Mouse (Mus musculus) heart, postnatal 14 days (tissue): Measurements from ENCODE around the gene Tmem106a. TPM values are rescaled to one million over a fixed set of nuclear protein-coding genes. Genes with fewer than 3 reads are reported as not detected.
"Not testable (repeated sequence)": the region's sequence is repeated elsewhere in the genome, so short reads cannot be mapped to it uniquely, and the experiment has no call there.

ENCODE experiments used
- DNase-seq, 2 experiments: peaks; one replicate each; pipeline ENCODE4 v3.0.0; 2021 to 2022
- intact Hi-C: fragments of 180-260 bp; cut with DNase I; formaldehyde crosslinking; loops from one replicate; pipeline ENCODE4 v1.15.1; 2025
- total RNA-seq, 2 experiments: library from RNA; stranded (reverse); gene quantifications; 2 replicates each; pipeline ENCODE4 v1.2.3; 2021

Gene Tmem106a
- total RNA-seq, 2 experiments from 2014 or later, result 3.0 to 3.2 TPM

GRCm38 (mm10) chr11:101589989-101590624, 8.1 kb downstream of the Tmem106a start:
- DNase-seq, result no peak
- intact Hi-C loops, result no loop called here

GRCm38 (mm10) chr11:101599156-101599555, 17.1 kb downstream of the Tmem106a start, which contains the start of gene Gm11634:
TSS of gene Gm11634 (minus strand) at chr11:101599256.
- no peak for DNase-seq
- intact Hi-C loops, result no loop called here

DNA sequence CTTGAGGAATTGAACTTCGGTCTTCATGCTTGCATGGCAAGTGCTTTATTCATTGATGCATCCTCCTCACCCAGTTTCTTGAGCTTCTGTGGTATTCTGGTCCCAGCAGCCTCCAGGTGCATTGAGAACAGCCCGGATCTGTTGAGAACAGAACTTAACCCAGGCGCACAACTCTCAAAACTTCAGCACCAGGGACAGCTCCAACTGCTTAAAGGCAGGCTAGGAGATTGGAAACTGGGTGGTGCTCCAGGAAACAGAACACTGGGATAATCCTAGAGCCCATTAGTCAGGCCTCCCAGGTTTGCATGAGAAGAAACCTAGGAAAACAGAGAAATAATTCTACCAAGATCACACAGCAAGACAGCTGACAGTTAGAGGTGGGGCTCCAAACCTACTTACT, 20.4 kb downstream of the Tmem106a start:
- DNase-seq, result peak; percentile 68 to 84
- intact Hi-C loops, result no loop called here

- DNase-seq, result no peak
- intact Hi-C loops, result no loop called here
Measured at GRCm38 (mm10) chr11:101604116-101604515, 22.1 kb downstream of the Tmem106a start.

DNA sequence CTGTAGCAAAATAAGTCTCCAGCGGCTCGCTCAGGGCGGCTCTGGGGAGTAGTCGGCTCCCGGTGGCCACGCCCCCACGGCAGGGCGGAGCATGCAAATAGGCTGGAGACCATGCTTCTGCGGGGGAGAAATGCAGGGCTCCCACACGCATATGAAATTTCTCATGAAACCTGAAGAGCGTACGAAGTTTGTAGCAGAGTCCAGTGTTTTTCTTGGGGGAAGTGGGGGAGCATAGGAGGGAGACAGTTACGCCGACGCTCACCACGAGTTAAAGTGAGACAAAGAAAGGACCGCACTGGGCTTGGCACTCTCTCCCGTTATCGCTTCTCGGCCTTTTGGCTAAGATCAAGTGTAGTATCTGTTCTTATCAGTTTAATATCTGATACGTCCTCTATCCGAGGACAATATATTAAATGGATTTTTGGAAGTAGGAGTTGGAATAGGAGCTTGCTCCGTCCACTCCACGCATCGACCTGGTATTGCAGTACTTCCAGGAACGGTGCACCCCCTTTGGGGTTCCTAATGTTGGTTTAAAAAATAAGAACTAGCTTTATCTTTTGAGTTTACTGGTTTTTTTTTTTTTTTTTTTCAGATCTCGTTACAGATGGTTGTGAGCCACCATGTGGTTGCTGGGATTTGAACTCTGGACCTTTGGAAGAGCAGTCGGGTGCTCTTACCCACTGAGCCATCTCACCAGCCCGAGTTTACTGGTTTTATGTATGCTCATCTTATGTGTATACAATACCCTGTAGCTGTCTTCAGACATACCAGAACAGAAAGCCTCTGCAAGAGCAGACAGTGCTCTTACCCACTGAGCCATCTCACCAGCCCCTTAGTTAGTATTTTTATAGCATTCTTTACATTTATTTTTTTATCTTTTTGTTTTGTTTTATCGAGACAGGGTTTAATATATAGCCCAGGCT, 22.8 kb downstream of the Tmem106a start:
- intact Hi-C loops, result not testable (repeated sequence)

GRCm38 (mm10) chr11:101607134-101607533, 25.1 kb downstream of the Tmem106a start:
- intact Hi-C loops, DNase-seq: not testable (repeated sequence)

More for the DNA sequence above, 22.8 kb downstream of the Tmem106a start:
- DNase-seq, result peak; percentile 69 to 79

DNA sequence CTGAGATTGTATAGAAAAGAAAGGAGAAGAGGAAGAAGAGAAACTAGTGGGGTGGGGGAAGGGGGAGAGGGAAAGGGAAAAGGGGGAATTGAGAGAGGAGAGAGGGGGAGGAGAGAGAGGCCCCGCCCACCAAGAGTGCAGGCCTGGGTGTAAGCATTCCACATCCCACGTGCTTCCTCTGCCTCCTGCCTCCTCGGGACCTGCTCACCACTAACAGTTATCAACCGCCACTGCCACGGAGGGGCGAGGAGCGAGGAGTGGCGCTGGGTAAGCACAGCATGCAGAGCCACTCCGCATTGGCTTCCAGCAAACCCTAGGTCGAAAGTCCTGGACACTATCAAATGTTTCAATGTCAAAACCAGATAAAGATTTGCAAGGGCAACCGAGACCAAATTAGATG, 28.4 kb downstream of the Tmem106a start:
- no peak for DNase-seq
- intact Hi-C loops, result no loop called here

- DNase-seq, result no peak
- intact Hi-C loops, result no loop called here
Measured at GRCm38 (mm10) chr11:101613596-101613995, 31.6 kb downstream of the Tmem106a start.

DNA sequence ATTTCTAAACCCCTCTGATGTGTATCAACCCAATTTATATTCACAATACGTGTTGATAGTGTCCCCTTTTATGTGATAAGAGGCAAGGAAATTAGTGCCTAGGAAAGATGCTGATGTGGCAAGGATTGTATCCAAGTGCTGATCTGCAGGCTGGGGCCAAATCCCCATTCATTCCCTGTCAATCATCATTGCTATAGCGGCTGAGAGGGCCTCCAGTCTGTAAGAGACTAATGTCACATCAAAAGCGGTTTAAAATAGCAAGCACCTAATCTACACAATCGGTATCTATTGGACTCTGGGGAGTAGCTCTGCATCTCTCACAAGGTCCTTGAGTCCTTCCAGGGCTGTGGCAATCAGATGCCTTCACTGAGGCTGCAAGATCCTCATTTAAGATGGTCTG, 32.1 kb downstream of the Tmem106a start:
- no peak for DNase-seq
- intact Hi-C loops, result no loop called here

DNA sequence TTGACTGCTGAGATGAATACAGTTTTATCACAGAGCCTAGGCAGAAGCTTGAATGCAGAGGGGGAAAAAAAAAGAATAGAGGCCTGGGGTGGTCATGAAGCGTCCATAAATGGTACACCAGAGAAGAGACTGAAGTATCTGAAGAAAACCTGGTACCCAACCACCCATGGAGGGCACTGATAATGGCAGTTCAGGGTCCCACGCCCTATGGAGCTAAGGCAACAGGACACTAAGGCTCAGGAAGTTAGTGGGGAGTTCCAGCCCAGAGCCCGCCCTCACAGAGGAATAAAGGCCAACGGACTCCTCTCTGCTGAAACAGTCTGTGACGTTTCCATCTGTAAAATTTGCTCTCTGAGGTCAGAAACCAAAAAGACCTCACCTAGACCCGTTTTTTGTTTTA, 33.3 kb downstream of the Tmem106a start:
- intact Hi-C loops, result no loop called here
- DNase-seq, result no peak

DNA sequence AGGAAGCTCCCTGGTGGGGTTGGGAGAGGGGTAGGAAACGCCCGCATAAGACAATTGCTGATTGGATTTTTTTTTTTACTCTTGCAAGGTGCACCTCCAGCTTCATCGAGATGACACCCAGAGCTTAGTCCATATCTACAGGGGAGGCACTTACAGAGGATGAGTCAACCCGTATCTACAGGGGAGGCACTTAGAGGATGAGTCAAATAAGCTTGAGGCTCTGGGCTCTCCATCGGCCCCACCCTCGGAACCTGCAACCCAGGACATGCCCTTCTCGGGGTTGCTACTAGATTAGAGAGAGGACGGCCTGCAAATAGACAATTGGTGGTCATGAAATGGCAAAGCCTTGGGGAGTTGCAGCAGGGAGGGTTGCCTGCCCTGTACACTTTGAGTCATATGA, 34.1 kb downstream of the Tmem106a start:
- intact Hi-C loops, result no loop called here
- DNase-seq, result no peak

- intact Hi-C loops, result no loop called here
Measured at GRCm38 (mm10) chr11:101616948-101617767, 35.1 kb downstream of the Tmem106a start.

GRCm38 (mm10) chr11:101617849-101618248, 35.8 kb downstream of the Tmem106a start:
- intact Hi-C loops, result no loop called here
- peak in 1 of 2 experiments; percentile 14 for DNase-seq

More at GRCm38 (mm10) chr11:101616948-101617767, 35.1 kb downstream of the Tmem106a start:
- DNase-seq, result no peak

GRCm38 (mm10) chr11:101618596-101618995, 36.6 kb downstream of the Tmem106a start:
- no peak for DNase-seq

DNA sequence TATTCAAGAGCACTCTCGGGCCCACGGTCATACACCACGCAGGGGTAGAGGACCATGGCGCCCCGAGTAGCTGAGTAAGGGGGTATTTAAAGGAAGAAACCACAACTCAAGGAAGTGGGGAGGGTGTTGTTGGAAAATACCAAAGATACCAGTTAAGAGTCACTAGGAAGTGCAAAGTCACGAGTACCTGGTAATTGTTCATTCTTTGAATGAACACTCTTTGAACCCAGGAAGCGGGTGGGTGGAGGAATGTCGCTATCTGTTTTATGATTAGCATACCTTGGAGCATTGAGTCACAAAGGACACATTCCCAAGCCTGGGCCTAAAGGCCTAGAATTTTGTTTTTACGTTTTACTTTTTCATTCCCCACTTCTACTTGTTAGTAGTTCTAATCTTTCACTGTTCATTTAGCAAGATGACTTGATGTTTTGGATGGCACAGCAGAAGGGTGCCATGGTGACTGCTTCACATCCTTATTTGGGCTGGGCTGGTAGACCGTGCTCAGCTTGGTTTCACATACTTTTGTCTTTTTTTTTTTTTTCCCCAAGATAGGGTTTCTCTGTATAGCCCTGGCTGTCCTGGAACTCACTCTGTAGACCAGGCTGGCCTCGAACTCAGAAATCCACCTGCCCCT, 38.1 kb downstream of the Tmem106a start:
- DNase-seq, intact Hi-C loops: not testable (repeated sequence)

More at GRCm38 (mm10) chr11:101618596-101618995, 36.6 kb downstream of the Tmem106a start:
- intact Hi-C loops, result no loop called here

DNA sequence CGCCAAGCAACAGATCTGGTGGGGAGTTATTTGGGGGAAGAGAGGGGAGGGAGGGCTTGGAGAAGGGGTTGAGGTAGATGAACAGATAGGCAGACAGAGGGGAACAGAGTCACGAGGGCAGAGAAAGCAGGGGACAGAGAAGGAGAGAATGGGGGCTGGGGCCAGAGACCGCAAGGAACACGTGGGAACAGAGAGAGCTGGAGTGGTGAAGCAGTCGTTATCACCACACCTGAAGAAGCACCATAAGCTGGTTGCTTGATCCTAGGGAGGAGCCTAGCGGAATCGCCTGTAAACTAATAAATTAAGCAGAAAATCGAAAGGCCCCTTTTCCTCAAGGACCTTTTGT, 44.6 kb downstream of the Tmem106a start:
- intact Hi-C loops, result no loop called here
- no peak for DNase-seq

DNA sequence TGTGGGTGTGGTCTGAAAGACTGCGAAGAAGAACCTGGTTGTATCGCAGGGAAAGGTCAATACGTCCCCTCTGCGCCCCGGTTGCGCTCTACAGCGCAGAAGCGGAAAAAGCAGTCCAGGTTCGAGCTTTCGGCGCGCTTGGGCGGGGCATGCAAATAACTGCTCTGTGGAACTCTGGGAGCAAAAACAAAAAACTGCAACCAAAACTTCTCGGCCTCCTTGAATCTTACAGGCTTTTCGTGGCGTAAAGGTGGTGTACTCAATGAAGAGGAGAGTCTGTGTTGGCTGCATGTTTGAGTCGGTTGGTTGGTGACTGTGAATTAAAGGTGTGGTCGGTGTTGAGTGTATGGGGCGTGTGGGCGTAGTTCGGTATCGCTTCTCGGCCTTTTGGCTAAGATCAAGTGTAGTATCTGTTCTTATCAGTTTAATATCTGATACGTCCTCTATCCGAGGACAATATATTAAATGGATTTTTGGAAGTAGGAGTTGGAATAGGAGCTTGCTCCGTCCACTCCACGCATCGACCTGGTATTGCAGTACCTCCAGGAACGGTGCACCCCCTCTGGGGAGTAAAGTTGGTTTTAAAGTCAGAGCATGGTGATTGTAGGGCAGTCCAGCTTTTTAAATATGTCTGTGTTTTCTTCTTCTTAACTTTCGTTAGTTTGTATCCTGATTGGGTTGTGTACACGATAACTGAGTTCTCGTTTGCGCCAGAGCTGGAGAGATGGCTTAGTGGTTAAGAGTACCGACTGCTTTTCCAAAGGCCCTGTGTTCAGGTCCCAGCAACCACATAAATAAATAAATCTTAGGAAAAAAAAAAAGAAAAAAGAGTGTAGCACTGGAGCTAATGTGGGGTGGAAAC, 45.2 kb downstream of the Tmem106a start, which contains the start of gene Rdm1:
TSS of gene Rdm1 (plus strand) at position 201 of the 862 bp plus-strand sequence.
- intact Hi-C loops, result no loop called here
- peak; percentile 79 to 80 for DNase-seq

- DNase-seq, result peak; percentile 92 to 93
- intact Hi-C loops, result no loop called here
Measured at GRCm38 (mm10) chr11:101627857-101628559, 46.0 kb downstream of the Tmem106a start.
